Mouse (Mus musculus): ENCODE data around the gene L3hypdh.

GRCm38 (mm10) chr12:72052571-72052970 lies 32.7 kb downstream of the L3hypdh start:
- no peak for TF ChIP-seq EP300 (IDR thresholded peaks at IDR 0.05; ENCODE audit: low read depth)
- TF ChIP-seq CTCF (IDR thresholded peaks at IDR 0.05; ENCODE audit: low read depth): no peak
